Mouse (Mus musculus) G1E-ER4 (cell line): ENCODE results near the gene Cbfa2t2. TPM values are rescaled to one million over a fixed set of nuclear protein-coding genes. Genes with fewer than 3 reads are reported as not detected.

Experiments used
- GATA1 ChIP-seq: IDR thresholded peaks from one replicate; pipeline ENCODE4 v1.8.0; 2012; ENCODE audit warnings: low read length, inconsistent platforms
- polyA plus RNA-seq: library from polyadenylated mRNA; stranded (reverse); fragments of >175 nt; gene quantifications from 2 replicates; pipeline ENCODE4 v1.2.3, GENCODE M21; 2012

Cbfa2t2 gene
- polyA plus RNA-seq, 1 experiment = 8.8 TPM

DNA sequence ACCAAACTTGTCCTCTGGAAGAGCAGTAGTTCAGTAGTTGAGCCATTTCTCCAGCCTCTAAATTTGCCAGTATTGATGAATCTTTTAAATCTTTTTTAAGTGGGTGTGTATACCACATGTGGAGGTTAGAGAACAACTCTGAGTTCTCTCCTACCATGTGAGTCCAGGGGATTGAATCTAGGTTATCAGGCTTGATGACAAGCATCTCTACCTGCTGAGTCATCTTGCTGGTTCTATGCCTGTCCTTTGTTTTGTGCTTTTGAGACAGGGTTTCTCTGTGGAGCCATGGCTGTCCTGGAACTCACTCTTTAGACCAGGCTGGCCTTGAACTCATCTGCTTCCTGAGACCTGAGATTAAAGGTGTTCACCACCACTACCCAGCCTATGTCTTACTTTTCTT is 12.4 kb downstream of the Cbfa2t2 start:
- no peak for TF ChIP-seq GATA1

DNA sequence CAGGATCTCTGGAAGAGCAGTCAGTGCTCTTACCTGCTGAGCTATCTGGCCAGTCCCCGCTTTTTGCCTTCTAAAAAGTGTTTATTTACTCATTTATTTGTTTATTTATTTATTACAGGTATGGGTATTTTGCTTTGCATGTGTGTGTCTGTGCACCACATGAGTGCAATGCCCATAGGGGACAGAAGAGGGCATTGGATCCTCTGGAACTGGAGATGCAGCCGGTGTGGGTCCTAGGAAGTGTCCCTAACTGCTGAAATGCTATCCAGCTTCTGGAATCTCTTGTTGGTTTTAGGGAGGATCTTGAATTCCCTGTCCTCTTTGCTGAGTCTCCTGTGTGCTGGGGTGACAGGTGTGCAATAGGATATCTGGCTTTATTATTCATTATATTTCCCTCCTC is 16.7 kb downstream of the Cbfa2t2 start:
- TF ChIP-seq GATA1 = no peak

DNA sequence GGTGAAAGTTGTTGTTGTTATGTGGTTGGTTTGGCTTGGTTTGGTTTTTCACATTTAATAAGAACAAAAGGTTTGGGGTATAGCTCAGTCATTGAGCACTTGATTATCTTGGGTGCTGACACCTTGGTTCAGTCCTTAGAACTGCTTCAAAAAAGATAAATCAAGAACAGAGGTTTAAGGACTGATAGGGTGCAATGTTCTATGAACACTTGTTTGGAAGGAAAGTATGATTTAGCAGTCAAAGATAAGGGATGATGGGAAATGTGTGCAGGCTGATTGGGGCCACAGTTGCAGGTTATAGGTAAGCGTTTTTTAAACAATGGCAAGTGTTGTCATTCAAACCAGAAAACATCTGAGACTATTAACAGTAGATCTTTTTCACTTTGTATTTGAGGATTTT is 17.8 kb downstream of the Cbfa2t2 start:
- TF ChIP-seq GATA1 = peak; percentile 82

DNA sequence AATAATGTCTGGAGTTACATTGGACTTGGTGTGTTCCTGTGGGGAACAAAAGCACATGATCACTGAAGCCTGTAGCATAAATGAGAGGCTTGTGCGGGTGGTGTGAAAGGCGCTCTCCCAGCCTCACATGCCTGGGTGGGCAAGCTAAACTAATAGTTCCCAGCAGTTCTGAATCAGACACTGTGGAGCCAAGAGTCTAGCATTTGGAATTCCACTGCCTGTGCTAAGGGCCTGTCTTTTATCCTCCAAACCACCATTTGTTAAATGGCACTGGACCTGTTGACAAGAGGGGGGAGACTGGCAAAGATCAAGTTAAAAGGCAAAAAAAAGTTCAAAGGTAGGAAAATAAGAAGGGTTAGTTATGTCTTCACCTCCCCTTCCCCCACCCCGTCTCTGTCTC is 18.3 kb downstream of the Cbfa2t2 start:
- no peak for TF ChIP-seq GATA1

DNA sequence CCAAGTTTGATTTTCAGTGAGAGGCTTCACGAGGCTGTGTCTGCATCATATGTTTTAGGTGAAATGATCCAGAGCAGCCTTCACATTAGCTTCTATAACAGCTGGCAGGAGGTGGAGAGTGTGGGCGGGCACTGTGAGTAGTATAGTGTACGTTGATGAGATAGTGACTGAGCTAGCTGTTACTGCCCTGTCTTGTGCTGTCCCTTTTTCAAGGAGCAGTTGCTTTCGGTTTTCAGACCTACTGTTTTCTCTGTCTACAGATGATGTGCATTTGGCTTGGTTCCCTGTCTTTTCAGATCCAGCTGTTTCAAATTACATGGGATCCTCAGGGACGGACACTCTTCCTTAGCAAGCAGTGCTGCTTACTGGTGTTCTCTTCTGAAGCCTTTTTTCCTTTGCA is 19.5 kb downstream of the Cbfa2t2 start:
- no peak for TF ChIP-seq GATA1

DNA sequence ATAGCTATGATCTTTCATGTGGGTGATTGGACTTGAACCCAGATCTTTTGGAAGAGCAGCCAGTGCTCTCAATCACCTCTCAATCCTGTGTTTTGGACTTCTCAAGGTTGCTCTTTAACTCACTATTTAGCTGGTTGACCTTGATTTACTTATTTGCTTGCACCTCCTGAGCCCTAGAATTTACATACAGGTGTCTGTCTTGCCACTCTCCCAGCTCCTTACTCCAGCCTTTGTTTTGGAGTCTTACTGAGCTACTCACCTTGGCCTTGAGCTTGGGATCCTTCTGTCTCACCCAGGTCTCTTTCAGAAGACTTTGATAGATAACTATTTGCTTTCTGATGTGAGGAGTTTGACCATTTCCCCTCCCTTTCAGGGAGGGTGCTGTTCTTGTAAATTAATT is 20.3 kb downstream of the Cbfa2t2 start:
- no peak for TF ChIP-seq GATA1

DNA sequence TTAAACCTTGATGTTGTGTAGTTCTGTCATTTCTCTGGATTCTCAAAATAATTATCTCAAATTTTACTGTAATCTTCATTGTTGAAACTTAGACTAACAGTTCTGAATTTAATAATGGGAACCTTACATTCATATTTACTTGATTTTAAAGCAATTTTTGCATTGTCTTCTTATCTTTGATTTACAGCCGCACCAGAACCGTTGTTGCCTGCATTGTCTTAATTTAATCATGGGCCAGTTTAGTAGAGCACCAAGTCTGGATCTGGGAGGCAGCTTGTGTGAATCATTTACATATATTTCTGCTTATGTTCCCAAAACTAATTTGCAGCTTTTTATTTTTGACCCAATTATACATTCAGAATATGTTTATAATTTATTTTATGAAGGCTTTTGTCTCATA is 23.0 kb downstream of the Cbfa2t2 start:
- no peak for TF ChIP-seq GATA1

DNA sequence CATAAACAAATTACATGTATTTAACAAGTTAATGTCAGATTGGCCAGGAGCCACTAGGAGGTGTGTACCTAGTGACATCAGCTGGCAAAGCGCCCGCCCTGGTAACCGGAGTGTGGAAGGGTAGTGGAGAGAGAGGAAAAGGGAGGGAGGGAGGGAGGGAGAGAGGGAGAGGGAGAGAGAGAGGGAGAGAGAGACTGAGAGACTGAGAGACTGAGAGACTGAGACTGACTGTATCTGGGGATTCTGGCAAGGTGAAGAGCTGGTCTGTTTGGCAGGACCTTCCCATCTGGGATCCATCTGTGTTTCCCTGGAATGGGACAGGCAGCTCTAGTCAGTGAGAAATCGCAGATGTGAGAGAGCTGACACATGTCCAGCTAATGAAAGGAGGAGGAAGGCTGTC is 23.6 kb downstream of the Cbfa2t2 start:
- TF ChIP-seq GATA1 = no peak

DNA sequence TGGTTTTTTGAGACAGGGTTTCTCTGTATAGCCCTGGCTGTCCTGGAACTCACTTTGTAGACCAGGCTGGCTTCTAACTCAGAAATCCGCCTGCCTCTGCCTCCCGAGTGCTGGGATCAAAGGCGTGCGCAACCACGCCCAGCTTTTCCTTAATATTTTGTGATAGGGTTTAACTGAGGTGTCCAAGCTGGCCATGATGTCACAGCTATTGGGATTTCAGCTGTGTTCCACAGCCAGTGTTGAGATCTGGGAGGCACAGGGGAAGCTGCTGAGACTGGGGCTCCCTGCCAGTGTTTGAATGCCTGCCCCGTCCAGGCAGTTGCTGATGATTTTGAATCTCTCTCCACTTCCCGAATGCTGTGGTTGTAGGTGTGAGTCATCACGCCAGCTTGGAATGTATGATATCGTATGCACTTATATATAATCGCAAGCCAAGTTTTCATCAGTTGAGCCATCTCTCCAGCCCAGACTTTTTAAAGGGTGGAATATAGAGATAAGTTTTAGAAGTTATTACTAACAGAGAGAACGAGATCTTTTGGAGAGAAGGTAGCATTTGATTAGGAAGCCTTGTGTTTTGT is 27.4 kb downstream of the Cbfa2t2 start:
- peak; percentile 85 for TF ChIP-seq GATA1

DNA sequence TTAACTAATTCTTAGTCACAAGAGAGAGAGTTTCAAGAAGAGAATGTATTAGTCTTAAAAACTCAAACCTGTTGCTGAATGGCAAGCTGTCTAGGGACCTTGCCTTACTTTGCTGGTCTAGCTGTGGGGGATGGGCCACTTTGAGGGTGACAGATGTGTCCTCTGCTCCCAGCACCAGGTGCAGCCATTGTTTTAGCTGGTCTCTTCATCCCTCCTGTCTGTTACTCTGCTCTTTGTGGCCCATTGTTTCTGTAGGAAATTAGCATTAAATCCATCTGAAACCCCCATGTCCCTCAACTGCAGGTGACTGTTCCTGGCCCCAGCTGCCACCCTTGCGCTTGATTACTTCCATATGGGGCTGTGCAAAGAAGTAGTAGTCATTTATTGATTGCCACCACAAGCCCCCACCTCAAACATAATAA is 29.6 kb downstream of the Cbfa2t2 start:
- no peak for TF ChIP-seq GATA1

DNA sequence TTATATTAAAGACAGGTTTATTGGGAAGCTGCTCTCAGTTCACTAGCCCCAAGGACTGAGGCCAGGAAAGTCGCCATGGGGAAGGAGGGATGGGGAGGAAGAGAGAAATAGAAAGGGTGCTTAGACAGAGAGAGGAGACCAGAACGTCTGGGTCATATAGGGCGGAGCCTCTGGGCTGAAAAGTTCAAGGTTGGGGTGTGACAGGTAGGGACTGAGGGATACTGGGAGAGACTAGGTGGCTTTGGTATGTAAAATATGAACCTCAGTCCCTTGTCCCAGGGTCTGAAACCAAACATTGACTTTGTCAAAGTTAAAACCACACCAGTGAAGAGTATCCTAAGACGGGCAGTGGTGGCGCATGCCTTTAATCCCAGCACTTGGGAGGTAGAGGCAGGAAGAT is 30.9 kb downstream of the Cbfa2t2 start:
- no peak for TF ChIP-seq GATA1

DNA sequence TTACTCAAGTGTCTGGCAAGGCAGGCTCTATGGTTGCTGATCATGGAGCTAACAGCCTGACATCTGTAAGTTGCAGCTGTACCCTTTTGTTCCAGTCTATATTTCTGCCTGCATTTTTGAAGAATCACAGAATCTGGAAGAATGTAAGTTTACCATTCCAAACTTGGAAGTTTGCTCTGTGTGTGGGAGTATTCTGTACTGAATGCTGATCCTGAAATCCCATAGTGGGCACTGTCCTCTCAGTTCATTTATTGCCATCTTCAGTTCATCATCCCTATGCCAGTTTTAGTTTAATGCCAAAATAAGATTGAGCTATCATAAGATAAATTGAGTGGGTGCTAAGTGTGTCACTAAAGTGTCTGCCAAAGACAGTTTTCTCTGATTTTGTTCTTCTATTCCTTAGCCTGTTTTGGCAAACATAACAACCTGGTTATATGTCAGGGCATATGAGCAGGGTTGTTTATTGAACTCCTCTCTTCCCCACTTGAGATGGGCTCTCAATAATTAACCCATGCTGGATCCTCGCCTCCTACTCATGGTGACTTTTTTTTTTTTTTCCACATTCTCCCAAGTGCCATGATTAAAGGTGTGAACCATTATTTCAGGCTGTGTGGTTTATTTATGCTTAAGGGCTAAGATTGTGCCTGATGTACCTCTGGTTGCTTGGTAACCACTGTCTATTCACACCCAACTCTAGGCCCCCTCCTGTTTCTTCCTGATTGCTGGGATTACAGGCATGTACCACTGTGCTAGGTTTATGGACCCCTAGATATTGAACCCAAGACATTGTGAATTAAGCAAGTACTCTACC is 38.2 kb downstream of the Cbfa2t2 start:
- no peak for TF ChIP-seq GATA1

DNA sequence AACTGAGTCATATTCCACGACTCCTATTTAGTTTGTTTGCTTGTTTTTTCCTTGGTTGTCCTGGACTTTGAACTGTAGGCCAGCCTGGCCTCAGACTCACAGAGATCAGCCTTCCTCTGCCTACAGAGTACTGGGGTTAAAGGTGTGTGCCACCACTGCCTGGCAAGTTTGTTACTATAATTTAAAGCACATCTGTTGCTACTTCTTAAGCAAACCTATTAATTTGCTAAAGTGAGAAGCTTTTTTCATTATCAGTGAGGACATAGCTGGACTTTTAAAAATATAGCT is 38.7 kb downstream of the Cbfa2t2 start:
- TF ChIP-seq GATA1 = no peak

DNA sequence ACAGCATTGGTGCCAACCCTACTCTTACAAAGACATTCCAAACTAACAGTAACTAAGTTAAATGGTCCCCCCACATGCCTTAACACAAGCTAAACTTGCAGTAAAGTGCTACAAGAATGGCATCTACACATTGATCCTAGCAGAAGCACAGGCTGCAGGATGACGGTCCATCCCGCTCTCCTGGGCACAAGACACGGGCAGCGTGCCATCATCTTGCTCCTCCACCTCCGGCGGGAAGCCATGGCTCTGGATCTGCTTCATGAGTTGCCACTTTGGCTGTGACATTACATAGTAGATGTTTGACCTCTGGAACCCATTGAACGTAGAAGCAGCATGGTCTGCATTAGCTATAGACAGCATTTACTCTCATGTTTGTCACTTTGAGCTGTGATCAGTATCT is 39.6 kb downstream of the Cbfa2t2 start:
- no peak for TF ChIP-seq GATA1

DNA sequence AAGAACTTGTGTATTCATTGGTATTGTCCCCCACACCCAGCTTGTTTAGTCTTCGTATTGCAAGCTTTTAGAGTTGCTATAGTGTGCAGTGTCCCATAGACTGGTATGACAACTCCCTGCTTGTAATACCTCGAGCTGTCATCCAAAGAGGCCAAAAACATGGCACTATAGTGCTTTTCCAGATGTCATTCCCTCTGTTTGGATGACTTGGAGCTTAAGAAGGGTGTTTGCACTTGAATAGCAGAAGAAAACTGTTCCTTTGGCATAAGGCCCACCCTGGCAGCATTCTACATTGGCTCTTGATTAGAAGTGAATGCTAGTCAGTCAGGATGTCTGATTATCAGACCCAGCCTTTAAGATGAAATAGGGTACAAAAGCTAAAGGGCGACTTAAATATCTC is 40.7 kb downstream of the Cbfa2t2 start:
- TF ChIP-seq GATA1 = no peak

DNA sequence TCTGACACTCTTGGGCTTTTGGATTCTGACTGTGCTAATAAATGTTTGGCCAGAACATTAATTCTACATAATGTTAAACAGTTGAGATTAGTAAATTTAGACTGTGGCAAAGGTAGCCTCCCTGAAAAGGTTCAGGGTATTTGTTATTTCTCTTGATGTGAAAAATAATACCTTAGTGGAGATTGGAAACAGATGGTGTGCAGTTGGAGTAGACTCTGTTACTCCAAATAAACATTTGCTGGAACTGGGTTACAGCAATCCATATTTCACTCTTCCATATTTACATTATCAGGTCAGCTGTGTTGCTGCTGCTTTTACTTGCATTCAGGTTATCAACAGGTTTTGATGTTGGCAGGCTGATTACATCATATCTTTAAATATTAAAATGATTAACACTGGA is 55.5 kb downstream of the Cbfa2t2 start:
- no peak for TF ChIP-seq GATA1

DNA sequence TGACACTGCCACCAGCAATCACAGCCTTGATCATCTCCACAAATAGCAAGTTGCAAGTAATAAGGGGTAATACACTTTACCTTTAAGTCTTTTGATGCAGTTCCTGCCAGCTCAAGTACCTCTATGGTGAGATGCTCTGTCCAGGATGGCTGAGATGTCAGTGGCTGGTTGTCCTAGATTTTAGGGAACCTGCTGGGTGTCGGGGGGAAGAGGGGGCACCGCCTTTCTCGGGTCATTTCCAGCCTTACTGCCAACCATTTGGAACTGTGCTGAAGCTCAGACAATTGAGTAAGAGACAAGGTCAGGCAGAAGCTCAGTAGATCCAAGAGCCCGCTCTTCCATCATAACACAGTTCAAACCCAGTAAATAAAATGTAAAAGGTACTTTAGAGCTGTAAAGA is 58.7 kb downstream of the Cbfa2t2 start:
- TF ChIP-seq GATA1 = no peak

DNA sequence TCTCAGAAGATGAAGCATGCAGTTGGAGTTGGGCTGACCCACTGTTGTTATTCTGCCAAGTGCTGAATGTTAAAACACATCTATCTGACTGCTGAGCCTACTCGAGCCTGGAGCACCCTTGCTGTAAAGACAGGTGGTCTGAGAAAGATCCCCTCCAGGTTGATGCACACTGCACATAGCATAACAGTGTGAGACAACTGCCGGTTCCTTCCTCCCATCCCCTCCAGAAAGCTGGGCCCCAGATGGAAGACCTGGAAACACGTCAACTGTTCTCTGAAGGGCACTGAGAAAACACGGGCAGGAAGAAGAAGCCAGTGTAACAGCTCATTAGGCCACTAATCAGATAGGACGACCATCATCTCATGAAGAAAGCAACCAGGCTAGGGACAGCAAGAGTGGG is 62.3 kb downstream of the Cbfa2t2 start:
- no peak for TF ChIP-seq GATA1

DNA sequence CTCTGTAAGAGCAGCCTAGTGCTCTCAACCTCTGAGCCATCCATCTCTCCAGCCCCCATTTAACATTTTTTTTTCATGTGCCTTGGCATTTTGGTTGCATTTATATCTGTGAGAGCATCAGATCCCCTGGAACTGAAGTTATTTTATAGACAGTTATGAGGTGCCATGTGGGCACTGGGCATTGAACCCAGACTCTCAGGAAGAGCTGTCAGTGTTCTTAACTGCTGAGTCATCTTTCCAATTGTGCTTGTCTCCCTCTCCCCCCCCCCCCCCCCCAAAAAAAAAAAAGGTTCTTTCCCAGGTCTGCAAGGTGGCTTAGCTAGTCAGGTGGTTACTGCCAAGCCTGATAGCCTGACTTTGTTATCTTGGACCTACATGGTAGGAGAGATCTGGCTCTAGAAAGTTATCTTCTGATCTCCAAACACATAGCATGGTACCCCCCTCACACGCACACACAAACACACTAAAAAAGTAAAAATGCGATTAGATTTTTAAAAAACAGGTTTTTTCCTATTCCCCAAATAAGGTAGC is 63.5 kb downstream of the Cbfa2t2 start:
- no peak for TF ChIP-seq GATA1
